In genomic region chr13:35502147-35502522, GRCm38 (mm10) we compare ENCODE assay signal across 8 mouse cellular contexts.
A peak's percentile ranks its signal among the peaks of the same experiment; 100 is the strongest.
DNase-seq lines count a peak whose midpoint lies in the region; ATAC-seq and TF ChIP-seq lines count a peak whose summit lies in the region.

No protein-coding gene starts in this region.

- H3K9me3 ChIP-seq in kidney, embryonic 15.5 days (replicated peaks) = no peaks in the 10 kb centered on the region

- WGBS in kidney, embryonic 15.5 days = 28% methylated on average over 5 of the region's 5 CpGs

- no peaks in the 10 kb centered on the region for H3K79me3 ChIP-seq in C2C12 (ENCODE audit: low read depth)

- H3K4me3 ChIP-seq in C2C12 (ENCODE audit: insufficient read depth, poor library complexity, severe bottlenecking) (no peak overlapping the region), myocyte (no peak overlapping the region)
- H3K4me3 ChIP-seq in kidney, embryonic 15.5 days (replicated peaks) = no peak overlapping the region

- H3K4me2 ChIP-seq in kidney, embryonic 15.5 days = peak overlapping the region; percentile 15; the same call in 1 of the 2 replicates
- peak overlapping the region; percentile 70 for H3K4me2 ChIP-seq in myocyte (ENCODE audit: low read depth)

- H3K27ac ChIP-seq in kidney, embryonic 15.5 days = no peak overlapping the region

- peak; percentile 9 for DNase-seq in gastrocnemius, adult 18-20 months (ENCODE audit: low spot score)
- no peak for DNase-seq in gastrocnemius, postnatal 36 days
- DNase-seq in cerebellum, postnatal 10 days = peak; percentile 74 to 79
- DNase-seq in thymus, postnatal 0 days (ENCODE audit: low spot score) = no peak
- no peak for DNase-seq in embryo, embryonic 10 days (ENCODE audit: low spot score)

- intact Hi-C loops in gastrocnemius, postnatal 36 days (cut with DNase I) = no loop called here

- TF ChIP-seq CTCF in C2C12 (IDR thresholded peaks at IDR 0.05; ENCODE audit: control insufficient read depth, insufficient read depth, insufficient read length) = no peak

- H3ac ChIP-seq in C2C12 (ENCODE audit: control insufficient read depth, insufficient read length, low read depth) (no peak overlapping the region), myocyte (ENCODE audit: control insufficient read depth, insufficient read length) (no peak overlapping the region)

- no peak for TF ChIP-seq POLR2A in myocyte (IDR thresholded peaks at IDR 0.05; ENCODE audit: insufficient read length, low read depth)

- H3K27me3 ChIP-seq in C2C12 (ENCODE audit: control insufficient read depth, insufficient read depth, insufficient read length) (no peaks in the 10 kb centered on the region), myocyte (ENCODE audit: control insufficient read depth, insufficient read depth, insufficient read length) (no peaks in the 10 kb centered on the region)
- H3K27me3 ChIP-seq in kidney, embryonic 15.5 days = no peaks in the 10 kb centered on the region

- H3K36me3 ChIP-seq in C2C12 (ENCODE audit: control insufficient read depth, insufficient read depth) = no peaks in the 10 kb centered on the region
- H3K36me3 ChIP-seq in kidney, embryonic 15.5 days = no peaks in the 10 kb centered on the region
- no peaks in the 10 kb centered on the region for H3K36me3 ChIP-seq in myocyte (ENCODE audit: control insufficient read depth, insufficient read depth)

- ATAC-seq in kidney, embryonic 15.5 days (replicated peaks; ENCODE audit: low FRiP score) = 0 out of 2 replicates have a peak, but pooled peaks have one; percentile 15

- H3K79me2 ChIP-seq in C2C12 (ENCODE audit: control insufficient read depth, insufficient read depth) = no peaks in the 10 kb centered on the region
- no peaks in the 10 kb centered on the region for H3K79me2 ChIP-seq in myocyte (ENCODE audit: control insufficient read depth, insufficient read depth)

- H3K4me1 ChIP-seq in kidney, embryonic 15.5 days = peaks cover 23% of the 10 kb centered on the region

- no peak overlapping the region for H3K9ac ChIP-seq in kidney, embryonic 15.5 days

TF ChIP-seq in C2C12, 6 proteins besides CTCF, POLR2A, EP300 and RAD21:
- TF ChIP-seq MAX (IDR thresholded peaks at IDR 0.05) (no peak), FOSL1 (IDR thresholded peaks at IDR 0.05; ENCODE audit: insufficient read depth, low read length, poor library complexity, severe bottlenecking) (peak; percentile 60), MYOD1 (IDR thresholded peaks at IDR 0.05; ENCODE audit: control insufficient read depth, insufficient read length, low read depth) (peak; percentile 83), CEBPB (IDR thresholded peaks at IDR 0.05; ENCODE audit: low read depth) (peak; percentile 28)

TF ChIP-seq in myocyte, 11 proteins besides CTCF, POLR2A, EP300 and RAD21:
- peak; percentile 28; the same call in 1 of the 2 replicates for TF ChIP-seq CEBPB (IDR thresholded peaks at IDR 0.05; ENCODE audit: insufficient read depth, poor library complexity, severe bottlenecking)
- TF ChIP-seq E2F4 (IDR thresholded peaks at IDR 0.05; ENCODE audit: insufficient read depth) = no peak

Comparison
In these comparisons a context has a peak if more than half of its experiments do, and no peak if none do; other contexts are left out.
1. DNase-seq: peak in gastrocnemius, adult 18-20 months (single experiment) and cerebellum, postnatal 10 days (2 of 2); none in gastrocnemius, postnatal 36 days (0 of 2), thymus, postnatal 0 days (single experiment) and embryo, embryonic 10 days (single experiment).